Mouse (Mus musculus): ENCODE measurements around the gene Cacna2d3. TPM values are rescaled to one million over a fixed set of nuclear protein-coding genes. Genes with fewer than 3 reads are reported as not detected.

Gene Cacna2d3
- total RNA-seq, 2 experiments from 2014 or later: 116 to 137 TPM

GRCm38 (mm10) chr14:29040606-29041364 is 680.9 kb downstream of the Cacna2d3 start:
- peak in 1 of 2 experiments; percentile 46 for DNase-seq (ENCODE audit: low spot score in 2 of 2)
- intact Hi-C loops (cut with DNase I): no loop called here

- DNase-seq (ENCODE audit: low spot score in 2 of 2): no peak
- intact Hi-C loops (cut with DNase I): no loop called here
Observed at GRCm38 (mm10) chr14:29038246-29038645, 683.4 kb downstream of the Cacna2d3 start.

- intact Hi-C loops (cut with DNase I): no loop called here
- DNase-seq (ENCODE audit: low spot score in 2 of 2): no peak
Observed at GRCm38 (mm10) chr14:29031858-29032395, 689.7 kb downstream of the Cacna2d3 start.

- DNase-seq (ENCODE audit: low spot score in 2 of 2): peak; percentile 9 to 20
- intact Hi-C loops (cut with DNase I): no loop called here
Observed at GRCm38 (mm10) chr14:29030519-29030918, 691.1 kb downstream of the Cacna2d3 start.

GRCm38 (mm10) chr14:29029896-29030420 is 691.7 kb downstream of the Cacna2d3 start:
- intact Hi-C loops (cut with DNase I): no loop called here
- no peak for DNase-seq (ENCODE audit: low spot score in 2 of 2)

GRCm38 (mm10) chr14:29029107-29029469 is 692.6 kb downstream of the Cacna2d3 start:
- intact Hi-C loops (cut with DNase I): no loop called here
- DNase-seq (ENCODE audit: low spot score in 2 of 2): peak in 1 of 2 experiments; percentile 28

- peak in 1 of 2 experiments; percentile 22 for DNase-seq (ENCODE audit: low spot score in 2 of 2)
- intact Hi-C loops (cut with DNase I): no loop called here
Observed at GRCm38 (mm10) chr14:29028391-29029106, 693.1 kb downstream of the Cacna2d3 start.

- DNase-seq (ENCODE audit: low spot score in 2 of 2): no peak
- intact Hi-C loops (cut with DNase I): no loop called here
Observed at GRCm38 (mm10) chr14:29027276-29027675, 694.4 kb downstream of the Cacna2d3 start.

- DNase-seq (ENCODE audit: low spot score in 2 of 2): no peak
- intact Hi-C loops (cut with DNase I): no loop called here
Observed at GRCm38 (mm10) chr14:29025335-29025734, 696.3 kb downstream of the Cacna2d3 start.

- peak in 1 of 2 experiments; percentile 17 for DNase-seq (ENCODE audit: low spot score in 2 of 2)
- intact Hi-C loops (cut with DNase I): no loop called here
Observed at GRCm38 (mm10) chr14:29023246-29023645, 698.4 kb downstream of the Cacna2d3 start.

- DNase-seq (ENCODE audit: low spot score in 2 of 2): no peak
- intact Hi-C loops (cut with DNase I): no loop called here
Observed at GRCm38 (mm10) chr14:29021295-29021694, 700.4 kb downstream of the Cacna2d3 start.

- intact Hi-C loops (cut with DNase I): no loop called here
- DNase-seq (ENCODE audit: low spot score in 2 of 2): no peak
Observed at GRCm38 (mm10) chr14:29018316-29019000, 703.2 kb downstream of the Cacna2d3 start.

GRCm38 (mm10) chr14:29017883-29018282 is 703.8 kb downstream of the Cacna2d3 start, which contains the start of gene Lrtm1:
TSS of gene Lrtm1 (plus strand) at chr14:29018208.
- intact Hi-C loops (cut with DNase I): no loop called here
- DNase-seq (ENCODE audit: low spot score in 2 of 2): no peak

GRCm38 (mm10) chr14:29015896-29016295 is 705.8 kb downstream of the Cacna2d3 start:
- DNase-seq (ENCODE audit: low spot score in 2 of 2): peak in 1 of 2 experiments; percentile 9
- intact Hi-C loops (cut with DNase I): no loop called here

GRCm38 (mm10) chr14:29014680-29015079 is 707.0 kb downstream of the Cacna2d3 start:
- intact Hi-C loops (cut with DNase I): no loop called here
- DNase-seq (ENCODE audit: low spot score in 2 of 2): no peak

GRCm38 (mm10) chr14:29013161-29013560 is 708.5 kb downstream of the Cacna2d3 start:
- intact Hi-C loops (cut with DNase I): no loop called here
- peak in 1 of 2 experiments; percentile 20 for DNase-seq (ENCODE audit: low spot score in 2 of 2)

GRCm38 (mm10) chr14:29009644-29010043 is 712.0 kb downstream of the Cacna2d3 start:
- intact Hi-C loops (cut with DNase I): no loop called here
- no peak for DNase-seq (ENCODE audit: low spot score in 2 of 2)

- intact Hi-C loops (cut with DNase I): no loop called here
- no peak for DNase-seq (ENCODE audit: low spot score in 2 of 2)
Observed at GRCm38 (mm10) chr14:29005228-29005840, 716.3 kb downstream of the Cacna2d3 start.

- DNase-seq (ENCODE audit: low spot score in 2 of 2): no peak
- intact Hi-C loops (cut with DNase I): no loop called here
Observed at GRCm38 (mm10) chr14:28996569-28996968, 725.1 kb downstream of the Cacna2d3 start.

All from left cerebral cortex, postnatal 25 days (tissue).